Mouse (Mus musculus): Measurements from ENCODE around the gene Mfsd7a.

Mfsd7a gene

GRCm38 (mm10) chr5:108433804-108434587 lies 14.7 kb downstream of the Mfsd7a start, which contains the start of gene Atp5k:
Atp5k (minus strand) TSS chr5:108434448.
- DNase-seq (ENCODE audit: extremely low spot score, low read depth, low spot score), result peak; percentile 86

- DNase-seq (ENCODE audit: extremely low spot score, low read depth, low spot score), result no peak
Observed at GRCm38 (mm10) chr5:108431196-108431595, 17.5 kb downstream of the Mfsd7a start.

GRCm38 (mm10) chr5:108427186-108427585 lies 21.5 kb downstream of the Mfsd7a start:
- no peak for DNase-seq (ENCODE audit: extremely low spot score, low read depth, low spot score)

GRCm38 (mm10) chr5:108423427-108423826 lies 25.3 kb downstream of the Mfsd7a start:
- DNase-seq (ENCODE audit: extremely low spot score, low read depth, low spot score), result no peak

- no peak for DNase-seq (ENCODE audit: extremely low spot score, low read depth, low spot score)
Observed at GRCm38 (mm10) chr5:108422741-108423140, 25.9 kb downstream of the Mfsd7a start.

- no peak for DNase-seq (ENCODE audit: extremely low spot score, low read depth, low spot score)
Observed at GRCm38 (mm10) chr5:108414711-108415110, 34.0 kb downstream of the Mfsd7a start.

- DNase-seq (ENCODE audit: extremely low spot score, low read depth, low spot score), result no peak
Observed at GRCm38 (mm10) chr5:108406977-108407376, 41.7 kb downstream of the Mfsd7a start.

GRCm38 (mm10) chr5:108405460-108405859 lies 43.2 kb downstream of the Mfsd7a start:
- no peak for DNase-seq (ENCODE audit: extremely low spot score, low read depth, low spot score)

- DNase-seq (ENCODE audit: extremely low spot score, low read depth, low spot score), result no peak
Observed at GRCm38 (mm10) chr5:108403453-108403852, 45.2 kb downstream of the Mfsd7a start.

Measured in hindlimb bud, embryonic 11.5 days (tissue).